Mouse (Mus musculus): ENCODE measurements at regions not wholly inside any gene's neighbourhood (a gene's known extent, or its start where the extent isn't known, plus 50 kb on each side); places are given as distances from the start of the nearest gene placed in this dataset.

DNA sequence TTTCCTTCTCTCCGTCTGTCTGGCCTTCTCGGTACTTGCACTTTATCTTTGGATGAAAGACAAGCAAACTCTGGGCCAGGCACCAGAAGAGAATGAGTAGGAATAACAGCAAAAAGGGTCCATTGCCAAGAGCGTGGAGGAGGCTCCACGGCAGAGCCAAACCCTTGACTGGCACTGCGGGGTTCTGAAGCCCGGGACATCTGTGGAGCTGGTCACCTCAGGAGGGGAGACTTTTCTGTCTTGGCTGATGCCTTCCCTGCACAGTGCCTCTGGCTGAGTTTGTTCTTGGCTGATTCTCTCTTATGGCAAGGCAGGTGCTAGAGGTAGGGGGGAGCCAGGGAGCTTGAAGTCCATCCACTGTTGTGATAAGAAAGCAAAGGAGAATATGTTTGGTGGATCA is 130.1 kb upstream of the Npvf start:
- TF ChIP-seq POLR2A (IDR thresholded peaks at IDR 0.05; ENCODE audit: insufficient read depth, low read depth, low read length) (no peak), CTCF (IDR thresholded peaks at IDR 0.05; ENCODE audit: insufficient read depth, low read depth, low read length) (no peak)
- Histone ChIP-seq H3K4me3 (ENCODE audit: insufficient read depth, low read depth, low read length) (no peak overlapping the region), H3K4me1 (ENCODE audit: control insufficient read depth, insufficient read depth, low read length) (peaks cover 7% of the 10 kb centered on the region), H3K27ac (ENCODE audit: insufficient read depth, low read depth, low read length) (no peak overlapping the region)
- WGBS, result 74% methylated on average over 6 of the region's 6 CpGs

DNA sequence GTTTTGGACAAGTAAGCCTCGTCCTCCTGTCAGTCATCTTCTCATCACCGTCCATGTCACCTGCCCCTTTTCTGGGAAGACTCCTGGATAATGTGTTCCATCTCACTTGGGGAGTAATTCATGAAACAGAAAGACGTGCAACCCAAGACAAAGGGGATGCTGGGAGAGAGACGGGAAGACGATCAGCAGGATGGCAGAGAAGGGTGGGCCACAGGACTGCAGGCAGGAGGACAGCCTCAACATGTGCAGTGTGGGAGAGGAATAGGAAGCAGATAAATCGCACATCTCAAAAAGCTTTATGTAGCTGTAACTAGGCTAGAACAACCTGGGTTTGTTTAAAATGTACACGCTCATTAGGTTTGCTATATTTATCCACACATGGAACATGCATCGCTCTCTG is 133.4 kb upstream of the Npvf start:
- TF ChIP-seq POLR2A (IDR thresholded peaks at IDR 0.05; ENCODE audit: insufficient read depth, low read depth, low read length), result no peak
- no peak for TF ChIP-seq CTCF (IDR thresholded peaks at IDR 0.05; ENCODE audit: insufficient read depth, low read depth, low read length)
- Histone ChIP-seq H3K4me1 (ENCODE audit: control insufficient read depth, insufficient read depth, low read length) (peaks cover 7% of the 10 kb centered on the region), H3K4me3 (ENCODE audit: insufficient read depth, low read depth, low read length) (no peak overlapping the region), H3K27ac (ENCODE audit: insufficient read depth, low read depth, low read length) (no peak overlapping the region)
- WGBS, result 89% methylated on average over 8 of the region's 8 CpGs

DNA sequence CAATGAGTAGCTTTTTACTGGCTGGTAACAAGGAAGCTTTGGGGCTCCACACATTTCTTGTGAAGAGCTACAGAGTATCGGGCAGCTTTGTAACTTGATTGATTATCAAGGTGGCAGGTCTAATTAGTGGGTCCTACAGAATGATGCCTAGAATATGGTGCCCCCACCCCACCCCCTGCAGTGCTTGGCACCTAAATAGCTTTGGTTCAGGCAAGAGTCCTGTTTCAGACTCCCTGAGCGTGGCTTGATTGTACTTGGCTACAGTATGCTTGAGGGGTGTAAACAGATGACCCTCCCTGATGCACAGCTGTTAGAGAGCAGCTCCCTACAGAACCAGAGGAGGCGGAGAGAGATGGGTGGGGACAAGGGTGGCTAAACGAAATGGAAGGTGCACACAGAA is 145.7 kb upstream of the Npvf start:
- no peak overlapping the region for H3K4me3 ChIP-seq (ENCODE audit: insufficient read depth, low read depth, low read length)
- no peak overlapping the region for H3K27ac ChIP-seq (ENCODE audit: insufficient read depth, low read depth, low read length)
- peaks cover 9% of the 10 kb centered on the region; the same call in 1 of the 2 replicates for H3K4me1 ChIP-seq (ENCODE audit: control insufficient read depth, insufficient read depth, low read length)
- 66% methylated on average over 4 of the region's 4 CpGs for WGBS
- no peak for TF ChIP-seq CTCF (IDR thresholded peaks at IDR 0.05; ENCODE audit: insufficient read depth, low read depth, low read length)
- TF ChIP-seq POLR2A (IDR thresholded peaks at IDR 0.05; ENCODE audit: insufficient read depth, low read depth, low read length), result no peak

DNA sequence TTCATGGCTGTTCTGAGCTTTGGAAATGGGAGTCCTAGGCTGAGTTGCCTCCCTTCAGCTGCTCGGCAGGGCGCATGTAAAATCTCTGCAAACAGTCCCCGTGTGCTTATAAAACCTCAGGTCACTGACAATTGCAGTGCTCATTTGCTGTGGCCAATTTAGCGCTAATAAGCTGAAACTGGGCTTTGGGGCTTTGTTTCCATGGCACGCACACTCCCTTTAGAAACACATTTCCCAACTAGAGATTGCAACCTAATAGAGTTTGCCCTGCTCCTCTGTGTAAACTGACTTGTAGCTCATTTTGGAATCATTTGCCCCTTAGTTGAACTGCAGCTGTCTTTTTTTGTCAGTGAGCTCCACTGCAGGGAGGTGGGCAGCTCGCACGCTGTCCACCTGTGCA is 148.7 kb upstream of the Npvf start:
- Histone ChIP-seq H3K4me3 (ENCODE audit: insufficient read depth, low read depth, low read length) (no peak overlapping the region), H3K4me1 (ENCODE audit: control insufficient read depth, insufficient read depth, low read length) (peaks cover 12% of the 10 kb centered on the region), H3K27ac (ENCODE audit: insufficient read depth, low read depth, low read length) (no peak overlapping the region)
- WGBS, result 57% methylated on average over 7 of the region's 7 CpGs
- TF ChIP-seq POLR2A (IDR thresholded peaks at IDR 0.05; ENCODE audit: insufficient read depth, low read depth, low read length) (no peak), CTCF (IDR thresholded peaks at IDR 0.05; ENCODE audit: insufficient read depth, low read depth, low read length) (no peak)

DNA sequence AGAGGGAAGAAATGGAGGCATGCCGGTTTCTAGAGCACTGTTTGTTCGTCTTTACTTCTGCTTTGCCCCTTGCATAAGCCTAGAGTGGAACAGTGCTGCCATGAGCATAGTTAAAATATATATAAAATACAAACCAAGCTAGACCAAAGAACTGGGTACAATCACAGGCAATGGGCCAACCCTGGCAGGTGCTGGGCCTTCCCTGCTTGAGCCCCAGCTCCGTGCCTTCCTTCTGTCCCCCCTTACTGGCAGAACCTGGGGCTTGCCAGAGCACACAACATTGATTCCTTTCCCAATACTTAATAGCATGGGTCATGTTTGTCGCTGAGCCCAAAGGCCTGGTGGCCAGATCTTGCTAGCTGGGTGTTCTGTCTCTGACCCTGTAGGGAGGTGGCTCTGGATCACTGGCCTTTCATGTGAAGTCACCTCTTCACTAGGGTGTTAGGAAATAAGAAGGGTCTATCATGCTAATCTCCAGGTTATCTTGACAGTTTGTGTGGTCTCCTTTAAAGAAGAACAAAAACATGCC is 150.3 kb upstream of the Npvf start:
- H3K4me3 ChIP-seq (ENCODE audit: insufficient read depth, low read depth, low read length), result no peak overlapping the region
- peaks cover 12% of the 10 kb centered on the region for H3K4me1 ChIP-seq (ENCODE audit: control insufficient read depth, insufficient read depth, low read length)
- 88% methylated on average over 4 of the region's 4 CpGs for WGBS
- no peak overlapping the region for H3K27ac ChIP-seq (ENCODE audit: insufficient read depth, low read depth, low read length)
- TF ChIP-seq POLR2A (IDR thresholded peaks at IDR 0.05; ENCODE audit: insufficient read depth, low read depth, low read length) (no peak), CTCF (IDR thresholded peaks at IDR 0.05; ENCODE audit: insufficient read depth, low read depth, low read length) (no peak)

DNA sequence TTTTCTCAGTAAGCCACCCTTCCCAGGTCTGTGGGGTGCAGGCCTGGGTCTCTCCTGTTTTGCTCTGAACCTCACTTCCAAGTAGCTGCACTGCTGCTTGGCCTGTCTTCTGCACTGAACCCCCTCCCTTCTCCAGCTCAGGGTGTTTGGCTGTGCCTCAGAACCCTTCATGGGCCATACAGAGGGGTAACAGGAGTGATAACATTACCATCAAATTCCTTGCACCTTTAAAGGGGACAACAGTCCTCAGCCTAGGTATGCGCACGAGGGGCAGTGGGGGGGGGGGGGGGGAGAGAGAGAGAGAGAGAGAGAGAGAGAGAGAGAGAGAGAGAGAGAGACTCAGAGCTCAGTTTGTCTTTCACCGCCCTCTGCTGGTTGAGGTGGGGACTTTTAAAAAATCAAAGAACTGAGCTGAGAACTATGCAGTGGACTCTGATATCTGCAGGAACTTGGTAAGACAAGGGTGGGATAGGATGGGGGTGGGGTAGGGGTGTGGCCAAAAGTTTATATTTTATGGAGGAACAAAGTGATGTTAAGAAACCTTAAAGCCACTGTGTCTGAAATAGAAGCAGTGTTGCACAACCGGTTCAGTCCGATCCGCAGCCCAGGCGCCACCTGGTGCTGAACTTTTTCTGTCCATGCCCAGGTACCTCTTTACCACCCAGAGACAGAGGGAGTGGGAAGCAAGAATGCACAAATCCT is 152.3 kb upstream of the Npvf start:
- H3K4me3 ChIP-seq (ENCODE audit: insufficient read depth, low read depth, low read length), result no peak overlapping the region
- 14% methylated on average over 7 of the region's 7 CpGs for WGBS
- peaks cover 12% of the 10 kb centered on the region for H3K4me1 ChIP-seq (ENCODE audit: control insufficient read depth, insufficient read depth, low read length)
- H3K27ac ChIP-seq (ENCODE audit: insufficient read depth, low read depth, low read length), result no peak overlapping the region
- TF ChIP-seq CTCF (IDR thresholded peaks at IDR 0.05; ENCODE audit: insufficient read depth, low read depth, low read length) (peak; percentile 5; the same call in 1 of the 2 replicates), POLR2A (IDR thresholded peaks at IDR 0.05; ENCODE audit: insufficient read depth, low read depth, low read length) (no peak)

DNA sequence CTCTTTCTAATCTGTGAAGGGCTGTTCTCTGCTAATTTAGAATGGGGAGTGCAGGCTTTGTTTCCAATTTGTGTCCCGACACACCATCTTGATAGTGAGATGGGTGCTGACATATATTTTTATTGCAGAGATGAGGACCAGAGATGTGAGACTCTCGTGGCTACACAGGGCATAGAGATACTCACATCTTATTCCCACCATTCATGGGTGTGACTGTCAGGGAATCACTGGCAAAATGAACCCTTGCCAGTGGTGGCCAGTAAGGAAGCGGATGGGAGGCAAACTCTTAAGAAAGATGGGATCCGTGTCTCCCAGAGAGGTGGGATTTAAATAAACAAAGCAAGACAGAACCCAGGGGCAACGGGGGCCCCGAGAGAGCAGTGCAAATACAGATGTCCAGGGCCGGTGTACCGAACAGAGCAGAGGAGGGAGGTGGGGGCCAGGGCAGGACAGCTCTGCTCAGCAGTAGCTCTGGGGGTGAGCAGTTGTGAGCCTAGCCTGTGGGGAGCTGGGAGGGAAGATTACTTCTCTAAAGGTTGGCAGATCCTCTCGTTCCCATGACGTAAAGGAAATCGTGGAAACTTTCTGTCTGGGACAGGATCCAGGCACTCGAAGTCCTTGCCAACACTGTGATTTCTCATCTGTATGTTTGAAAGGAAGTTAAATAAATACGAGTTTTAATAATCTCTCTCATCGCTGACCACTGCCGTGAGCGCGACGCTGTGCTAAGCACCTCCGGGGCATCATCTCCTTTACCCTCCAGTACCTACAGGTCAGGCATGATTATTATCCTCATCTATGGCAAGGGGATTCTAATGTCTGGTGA is 153.2 kb upstream of the Npvf start:
- TF ChIP-seq CTCF (IDR thresholded peaks at IDR 0.05; ENCODE audit: insufficient read depth, low read depth, low read length), result no peak
- TF ChIP-seq POLR2A (IDR thresholded peaks at IDR 0.05; ENCODE audit: insufficient read depth, low read depth, low read length), result no peak
- 54% methylated on average over 19 of the region's 19 CpGs for WGBS
- Histone ChIP-seq H3K27ac (ENCODE audit: insufficient read depth, low read depth, low read length) (no peak overlapping the region), H3K4me1 (ENCODE audit: control insufficient read depth, insufficient read depth, low read length) (peaks cover 12% of the 10 kb centered on the region), H3K4me3 (ENCODE audit: insufficient read depth, low read depth, low read length) (no peak overlapping the region)

DNA sequence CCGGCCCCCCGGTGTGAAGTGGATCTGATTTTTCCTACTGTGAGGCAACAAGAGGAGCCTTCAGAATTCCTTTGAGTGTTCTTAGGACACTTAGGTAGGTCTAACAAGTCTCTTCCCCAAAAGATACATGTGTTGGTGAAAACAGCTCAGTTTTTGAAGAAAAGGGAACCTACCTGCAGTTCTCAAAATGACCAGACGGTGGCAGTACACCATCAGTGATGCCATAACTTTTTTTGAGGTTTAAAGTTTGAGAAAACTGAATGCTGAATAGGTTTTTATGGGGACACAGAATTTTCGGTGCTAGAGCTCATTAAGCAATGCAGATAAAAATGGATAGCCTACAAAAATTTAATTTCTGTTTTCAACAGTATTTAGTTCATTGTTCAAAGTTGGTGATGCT is 153.9 kb upstream of the Npvf start:
- no peak for TF ChIP-seq POLR2A (IDR thresholded peaks at IDR 0.05; ENCODE audit: insufficient read depth, low read depth, low read length)
- H3K27ac ChIP-seq (ENCODE audit: insufficient read depth, low read depth, low read length), result no peak overlapping the region
- H3K4me1 ChIP-seq (ENCODE audit: control insufficient read depth, insufficient read depth, low read length), result peaks cover 6% of the 10 kb centered on the region; the same call in 1 of the 2 replicates
- H3K4me3 ChIP-seq (ENCODE audit: insufficient read depth, low read depth, low read length), result no peak overlapping the region
- 4% methylated on average over 4 of the region's 4 CpGs for WGBS
